Mouse (Mus musculus) embryonic fibroblast, embryonic 13.5 days (primary cell): ENCODE results near the gene Col25a1.

Source experiments
- CTCF ChIP-seq: IDR thresholded peaks from 2 replicates; pipeline ENCODE4 v1.5.1; 2011; ENCODE audit warnings: mild to moderate bottlenecking, control low read depth, low read length, moderate library complexity, borderline replicate concordance; ENCODE audit not compliant: insufficient read depth
- POLR2A ChIP-seq: IDR thresholded peaks from 2 replicates; pipeline ENCODE4 v1.6.1; 2011; ENCODE audit warnings: low read depth, mild to moderate bottlenecking, control low read depth, low read length, moderate library complexity

DNA sequence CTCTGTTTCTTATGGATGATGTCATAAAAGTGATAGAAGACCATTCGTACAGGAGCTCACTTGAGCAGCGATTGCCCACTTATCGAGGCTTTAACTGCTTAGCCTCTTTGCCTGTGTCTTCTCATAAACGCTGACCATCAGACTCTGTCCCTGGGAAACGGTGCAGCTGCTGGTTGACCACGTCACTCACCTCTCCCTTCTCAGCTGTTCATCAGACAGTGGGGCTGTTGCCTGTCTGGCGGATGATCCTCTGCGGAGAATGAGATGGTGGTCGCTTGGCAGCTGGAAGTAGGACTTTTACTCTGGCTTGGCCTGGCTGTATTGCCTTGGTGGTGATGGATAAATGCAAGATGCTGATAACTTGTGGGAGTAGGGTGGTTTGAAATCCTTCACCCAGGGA lies 96.9 kb downstream of the Col25a1 start:
- no peak for TF ChIP-seq POLR2A
- TF ChIP-seq CTCF = no peak
